Mouse (Mus musculus): ENCODE measurements around the gene Rnf43.

Rnf43 gene

GRCm38 (mm10) chr11:87662407-87662806 is at the start of gene Rnf43:
Gene Rnf43, plus strand, starts transcription at chr11:87662722.
- peak; percentile 90 for DNase-seq (ENCODE audit: low spot score)

- DNase-seq (ENCODE audit: low spot score): no peak
Measured at GRCm38 (mm10) chr11:87613972-87614371, 48.5 kb upstream of the Rnf43 start.

GRCm38 (mm10) chr11:87615551-87615950 is 47.0 kb upstream of the Rnf43 start:
- DNase-seq (ENCODE audit: low spot score): peak; percentile 66

- no peak for DNase-seq (ENCODE audit: low spot score)
Measured at GRCm38 (mm10) chr11:87615952-87616351, 46.6 kb upstream of the Rnf43 start.

GRCm38 (mm10) chr11:87616790-87617474 is 45.6 kb upstream of the Rnf43 start, which contains the start of gene Hsf5:
Gene Hsf5, plus strand, starts transcription at chr11:87617164.
- no peak for DNase-seq (ENCODE audit: low spot score)

- no peak for DNase-seq (ENCODE audit: low spot score)
Measured at GRCm38 (mm10) chr11:87617606-87618005, 44.9 kb upstream of the Rnf43 start.

GRCm38 (mm10) chr11:87623160-87623559 is 39.4 kb upstream of the Rnf43 start:
- no peak for DNase-seq (ENCODE audit: low spot score)

GRCm38 (mm10) chr11:87629859-87630258 is 32.7 kb upstream of the Rnf43 start:
- DNase-seq (ENCODE audit: low spot score): peak; percentile 76

GRCm38 (mm10) chr11:87638793-87639192 is 23.7 kb upstream of the Rnf43 start:
- DNase-seq (ENCODE audit: low spot score): no peak

GRCm38 (mm10) chr11:87639206-87639605 is 23.3 kb upstream of the Rnf43 start:
- peak; percentile 68 for DNase-seq (ENCODE audit: low spot score)

GRCm38 (mm10) chr11:87642865-87643264 is 19.7 kb upstream of the Rnf43 start:
- DNase-seq (ENCODE audit: low spot score): no peak

- DNase-seq (ENCODE audit: low spot score): no peak
Measured at GRCm38 (mm10) chr11:87654693-87655092, 7.8 kb upstream of the Rnf43 start.

GRCm38 (mm10) chr11:87659216-87659615 is 3.3 kb upstream of the Rnf43 start:
- no peak for DNase-seq (ENCODE audit: low spot score)

- DNase-seq (ENCODE audit: low spot score): no peak
Measured at GRCm38 (mm10) chr11:87662822-87663221, 300 bp downstream of the Rnf43 start.

- DNase-seq (ENCODE audit: low spot score): no peak
Measured at GRCm38 (mm10) chr11:87663948-87664347, 1.4 kb downstream of the Rnf43 start.

GRCm38 (mm10) chr11:87664521-87664920 is 2.0 kb downstream of the Rnf43 start:
- DNase-seq (ENCODE audit: low spot score): no peak

- DNase-seq (ENCODE audit: low spot score): no peak
Measured at GRCm38 (mm10) chr11:87665224-87665623, 2.7 kb downstream of the Rnf43 start.

- no peak for DNase-seq (ENCODE audit: low spot score)
Measured at GRCm38 (mm10) chr11:87665658-87666057, 3.1 kb downstream of the Rnf43 start.

GRCm38 (mm10) chr11:87666256-87667035 is 3.9 kb downstream of the Rnf43 start:
- no peak for DNase-seq (ENCODE audit: low spot score)

- DNase-seq (ENCODE audit: low spot score): no peak
Measured at GRCm38 (mm10) chr11:87667107-87668090, 4.9 kb downstream of the Rnf43 start.

- DNase-seq (ENCODE audit: low spot score): no peak
Measured at GRCm38 (mm10) chr11:87673282-87673681, 10.8 kb downstream of the Rnf43 start.

- no peak for DNase-seq (ENCODE audit: low spot score)
Measured at GRCm38 (mm10) chr11:87675606-87676005, 13.1 kb downstream of the Rnf43 start.
